Mouse (Mus musculus) forelimb bud, embryonic 11.5 days (tissue): ENCODE measurements around the gene Prx.

Experiments used
- DNase-seq: peaks from one replicate; pipeline ENCODE4 v3.0.0-alpha.2; 2012; ENCODE audit warnings: low read depth, low spot score

Prx gene

GRCm38 (mm10) chr7:27499036-27499435 is at the start of gene Prx:
Gene Prx (plus strand): TSS chr7:27499324.
- no peak for DNase-seq

DNA sequence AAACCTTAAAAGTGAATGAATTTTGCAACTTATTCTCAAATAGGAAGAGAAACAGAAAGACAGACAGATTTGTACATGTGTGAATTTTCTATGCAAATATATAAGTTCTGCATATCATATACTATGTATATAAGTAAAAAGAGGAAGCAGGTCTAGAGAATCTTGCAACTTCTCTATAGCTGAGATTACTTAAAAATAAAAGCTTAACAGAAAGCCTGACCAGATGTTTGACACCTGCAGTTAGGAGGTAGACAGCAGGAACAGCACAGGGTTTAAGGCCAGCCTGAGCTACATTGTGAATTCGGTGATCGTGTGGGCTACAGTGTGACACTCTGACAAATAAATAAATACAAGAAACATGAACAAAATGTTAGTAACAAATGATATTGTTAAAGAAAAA is 47.8 kb upstream of the Prx start:
- DNase-seq = no peak

DNA sequence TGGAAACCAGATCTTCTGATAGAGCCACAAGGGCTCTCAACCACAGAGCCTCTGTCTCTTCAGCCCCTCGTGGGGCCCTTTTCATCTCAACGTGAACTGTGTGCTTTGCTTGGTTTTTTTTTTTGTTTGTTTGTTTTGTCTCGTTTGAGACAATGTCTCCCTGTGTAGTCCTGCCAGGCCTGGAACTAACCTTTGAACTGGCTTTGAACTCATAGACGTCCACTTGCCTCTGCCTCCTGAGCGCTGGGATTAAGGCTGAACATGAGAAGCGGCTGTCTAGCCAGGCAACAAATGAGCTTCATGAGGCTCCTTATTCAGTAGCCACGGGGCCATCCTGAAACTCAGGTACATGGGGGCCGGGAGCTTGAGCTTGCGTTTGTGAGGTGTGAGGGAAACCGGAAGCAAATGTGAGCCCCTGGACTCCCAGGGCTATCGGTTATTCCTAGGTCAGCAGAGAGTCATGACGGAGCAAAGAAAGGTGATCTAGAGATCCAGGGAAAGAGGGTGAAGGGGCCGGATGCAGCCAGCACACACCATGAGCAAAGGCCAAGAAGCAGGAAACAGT is 46.8 kb upstream of the Prx start:
- no peak for DNase-seq

DNA sequence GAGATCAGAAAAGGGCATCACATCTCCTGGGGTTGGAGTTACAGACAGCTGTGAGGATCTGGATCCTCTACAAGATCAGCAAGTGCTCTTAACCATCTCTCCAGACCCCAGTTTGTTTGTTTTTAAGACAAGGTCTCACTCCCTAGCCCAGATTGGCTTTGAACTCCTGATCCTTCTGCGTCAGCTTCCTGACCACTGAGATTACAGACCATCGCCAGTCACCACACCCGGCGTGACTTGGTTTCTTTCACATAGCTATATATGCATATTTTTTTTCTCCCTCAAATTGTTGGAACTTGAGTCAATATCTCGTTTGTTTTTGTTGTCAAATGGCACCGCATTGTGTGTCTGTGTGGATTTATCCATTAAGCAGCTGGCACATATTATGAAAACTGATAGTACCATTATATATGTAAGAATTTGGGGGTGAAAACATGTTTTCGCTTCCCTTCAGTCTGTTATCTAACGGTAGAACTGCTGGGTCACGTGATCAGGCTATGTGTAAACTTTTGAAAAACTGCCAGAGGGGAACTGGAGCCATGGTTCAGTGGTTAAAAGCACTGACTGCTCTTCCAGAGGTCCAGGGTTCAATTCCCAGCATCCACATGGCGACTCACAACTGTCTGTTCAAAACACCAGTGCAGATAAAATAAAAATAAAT is 44.5 kb upstream of the Prx start:
- DNase-seq = no peak

DNA sequence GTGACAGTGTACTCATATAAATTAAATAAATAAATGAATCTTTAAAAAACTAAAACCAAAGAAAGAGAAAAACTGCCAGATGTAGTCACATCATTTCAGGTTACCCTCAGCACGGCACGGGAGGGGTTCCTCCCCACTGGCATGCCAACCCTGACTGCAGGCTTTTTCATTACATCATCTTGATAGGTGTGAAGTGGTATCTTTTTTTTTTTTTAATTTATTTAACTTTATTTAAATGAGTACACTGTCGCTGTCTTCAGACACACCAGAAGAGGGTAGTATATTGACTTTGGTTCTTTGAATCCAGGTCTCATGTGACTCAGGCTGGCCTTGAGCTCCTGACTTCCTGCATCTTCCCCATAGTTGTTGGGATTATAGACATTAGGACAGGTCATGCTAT is 43.9 kb upstream of the Prx start:
- DNase-seq = no peak

GRCm38 (mm10) chr7:27458614-27459013 is 40.5 kb upstream of the Prx start:
- DNase-seq = no peak

DNA sequence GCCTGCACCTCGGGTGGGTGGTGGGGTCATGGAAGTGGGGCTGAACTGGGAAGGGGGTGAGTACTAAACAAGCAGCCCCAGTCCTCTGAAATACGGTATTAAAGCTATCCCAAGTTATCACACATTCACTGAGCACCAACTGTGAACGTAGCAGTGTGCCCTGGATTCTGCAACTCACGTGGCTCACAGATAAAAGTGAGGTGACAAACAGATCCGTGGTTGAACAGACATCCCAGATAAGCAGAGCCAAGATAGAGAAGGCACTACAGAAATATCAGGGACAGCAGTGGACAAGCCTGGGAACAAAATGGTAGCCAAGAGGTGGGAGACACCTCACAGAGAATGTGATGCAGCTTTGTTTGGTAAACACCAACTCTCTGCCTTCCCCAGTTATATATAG is 39.5 kb upstream of the Prx start:
- no peak for DNase-seq

DNA sequence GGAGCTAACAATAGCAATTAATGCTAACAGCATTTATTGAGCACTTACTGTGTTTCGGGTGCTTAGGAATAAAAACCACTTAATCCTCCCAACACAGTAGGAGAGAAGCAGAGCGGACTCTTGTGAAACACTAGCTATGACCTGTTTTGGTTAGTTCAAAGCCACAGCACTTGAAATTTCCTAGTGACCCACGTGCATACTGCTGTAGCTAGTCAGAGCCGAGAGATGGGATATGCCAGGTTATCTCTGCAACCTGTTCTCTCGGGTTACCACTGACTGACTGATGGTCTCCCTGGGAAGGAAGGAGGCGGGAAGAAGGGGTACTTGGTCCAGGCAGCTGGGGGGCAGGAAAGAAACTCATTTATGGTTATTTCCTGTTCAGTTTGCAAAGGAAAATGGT is 38.6 kb upstream of the Prx start:
- no peak for DNase-seq

- no peak for DNase-seq
These were observed 31.5 kb upstream of the Prx start for GRCm38 (mm10) chr7:27467648-27468047.

DNA sequence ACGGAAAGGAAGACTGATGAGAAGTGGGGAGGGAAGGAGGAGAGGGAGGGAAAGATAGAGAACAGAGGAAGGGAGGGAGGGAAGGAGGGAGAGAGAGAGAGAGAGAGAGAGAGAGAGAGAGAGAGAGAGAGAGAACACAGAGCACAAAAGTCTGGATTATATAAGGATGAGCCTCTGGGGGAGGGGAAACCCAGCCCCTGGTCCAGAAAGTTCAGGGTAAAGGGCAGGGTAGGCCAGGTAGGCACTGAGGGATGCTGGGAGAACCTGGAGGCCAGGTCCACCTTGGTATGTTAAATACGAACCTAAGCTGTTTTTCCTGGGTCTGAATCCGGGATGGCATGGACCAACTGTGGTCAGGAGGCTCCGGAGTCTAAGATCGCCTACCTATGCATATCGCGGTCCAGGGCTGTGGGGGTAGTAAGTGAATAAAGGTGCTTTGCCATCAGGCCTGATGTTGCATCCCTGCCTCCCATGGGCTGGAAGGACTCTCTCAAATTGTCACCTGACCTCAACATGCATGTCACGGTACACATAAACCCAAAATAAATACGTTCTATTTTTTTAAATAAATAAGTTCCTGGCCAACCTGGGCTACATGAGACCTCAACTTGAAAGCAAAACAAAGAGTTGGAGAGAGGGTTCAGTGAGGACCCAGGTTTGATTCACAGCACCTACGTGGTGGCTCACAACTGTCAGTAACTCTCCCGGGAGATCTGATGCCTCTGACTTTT is 27.6 kb upstream of the Prx start:
- no peak for DNase-seq

DNA sequence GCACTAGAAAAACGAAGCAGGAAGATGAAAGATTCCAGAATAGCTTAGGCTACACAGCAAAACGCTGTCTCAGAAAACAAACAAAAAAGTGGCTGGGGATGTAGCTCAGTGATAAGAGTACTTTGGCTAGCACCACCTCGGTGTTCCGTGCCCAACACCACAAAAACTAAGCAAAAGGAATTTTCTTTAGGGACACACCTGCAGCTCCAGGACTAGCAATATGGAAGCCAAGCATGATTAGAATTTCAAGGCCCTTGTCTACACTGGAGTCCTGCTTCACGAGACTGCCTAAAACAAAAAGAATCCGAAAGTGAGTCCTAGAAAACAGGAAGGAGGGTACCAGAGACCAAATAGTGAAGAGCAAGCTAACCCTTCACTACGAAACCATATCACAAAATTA is 26.5 kb upstream of the Prx start:
- DNase-seq = no peak

- peak; percentile 96 for DNase-seq
These were observed 25.8 kb upstream of the Prx start, which contains the start of gene Sertad3 for GRCm38 (mm10) chr7:27473156-27473834. Gene Sertad3 (plus strand): TSS chr7:27473768.

- no peak for DNase-seq
These were observed 25.2 kb upstream of the Prx start for GRCm38 (mm10) chr7:27473835-27474489.

DNA sequence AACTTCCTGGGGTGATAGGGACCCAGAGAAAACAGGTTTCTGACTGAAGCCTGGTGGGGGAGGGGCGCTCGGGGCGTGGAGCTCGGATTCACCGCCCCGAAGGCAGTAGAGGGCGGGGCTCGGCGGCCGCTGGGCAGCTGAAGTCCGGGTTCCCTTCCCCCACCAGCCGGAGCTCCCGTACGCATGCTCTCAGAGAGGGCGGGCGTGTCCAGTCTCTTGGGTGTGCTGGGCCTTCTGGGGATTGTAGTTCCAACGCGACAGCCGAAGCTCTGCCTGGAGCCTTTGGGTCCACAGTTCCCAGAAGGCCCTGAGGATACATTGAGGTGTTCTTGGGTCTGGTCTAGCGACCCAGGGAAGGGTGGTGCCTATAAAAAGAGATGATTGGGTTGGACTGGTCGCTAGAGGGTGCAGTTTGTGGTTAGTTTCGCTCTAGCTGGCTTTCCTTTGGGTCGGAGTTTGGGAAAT is 24.6 kb upstream of the Prx start:
- peak; percentile 98 for DNase-seq

GRCm38 (mm10) chr7:27475596-27475995 is 23.5 kb upstream of the Prx start:
- no peak for DNase-seq

GRCm38 (mm10) chr7:27476098-27476635 is 23.0 kb upstream of the Prx start:
- no peak for DNase-seq

DNA sequence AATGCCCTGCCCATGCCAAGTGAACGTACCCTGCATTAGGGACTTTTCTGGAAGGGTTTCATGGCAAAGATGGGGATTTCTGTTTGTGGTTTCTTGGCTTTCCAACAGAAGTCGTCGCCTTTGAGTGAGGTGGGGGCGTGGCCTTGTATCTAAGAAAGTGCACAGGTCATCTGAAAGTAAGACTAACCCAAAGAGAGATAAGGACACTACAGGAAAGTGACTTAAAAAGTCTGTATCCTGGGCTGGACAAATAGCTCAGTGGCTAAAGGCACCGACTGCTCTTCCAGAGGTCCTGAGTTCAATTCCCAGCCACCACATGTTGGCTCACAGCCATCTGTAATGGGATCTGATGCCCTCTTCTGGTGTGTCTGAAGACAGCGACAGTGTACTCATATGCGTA is 20.6 kb upstream of the Prx start:
- no peak for DNase-seq

- no peak for DNase-seq
These were observed 19.4 kb upstream of the Prx start for GRCm38 (mm10) chr7:27479750-27480149.

GRCm38 (mm10) chr7:27480506-27480905 is 18.6 kb upstream of the Prx start:
- DNase-seq = no peak

- DNase-seq = no peak
These were observed 18.0 kb upstream of the Prx start for GRCm38 (mm10) chr7:27480927-27481626.

- peak; percentile 81 for DNase-seq
These were observed 17.5 kb upstream of the Prx start for GRCm38 (mm10) chr7:27481627-27481969.
